Mouse (Mus musculus): Measurements from ENCODE around the gene Izumo1r. TPM values are rescaled to one million over a fixed set of nuclear protein-coding genes. Genes with fewer than 3 reads are reported as not detected.

The Izumo1r gene
- not detected in 2 replicates for polyA plus RNA-seq (2014; fragmentation: Nextera tagmentation; extraction: Ambion mirVana)

DNA sequence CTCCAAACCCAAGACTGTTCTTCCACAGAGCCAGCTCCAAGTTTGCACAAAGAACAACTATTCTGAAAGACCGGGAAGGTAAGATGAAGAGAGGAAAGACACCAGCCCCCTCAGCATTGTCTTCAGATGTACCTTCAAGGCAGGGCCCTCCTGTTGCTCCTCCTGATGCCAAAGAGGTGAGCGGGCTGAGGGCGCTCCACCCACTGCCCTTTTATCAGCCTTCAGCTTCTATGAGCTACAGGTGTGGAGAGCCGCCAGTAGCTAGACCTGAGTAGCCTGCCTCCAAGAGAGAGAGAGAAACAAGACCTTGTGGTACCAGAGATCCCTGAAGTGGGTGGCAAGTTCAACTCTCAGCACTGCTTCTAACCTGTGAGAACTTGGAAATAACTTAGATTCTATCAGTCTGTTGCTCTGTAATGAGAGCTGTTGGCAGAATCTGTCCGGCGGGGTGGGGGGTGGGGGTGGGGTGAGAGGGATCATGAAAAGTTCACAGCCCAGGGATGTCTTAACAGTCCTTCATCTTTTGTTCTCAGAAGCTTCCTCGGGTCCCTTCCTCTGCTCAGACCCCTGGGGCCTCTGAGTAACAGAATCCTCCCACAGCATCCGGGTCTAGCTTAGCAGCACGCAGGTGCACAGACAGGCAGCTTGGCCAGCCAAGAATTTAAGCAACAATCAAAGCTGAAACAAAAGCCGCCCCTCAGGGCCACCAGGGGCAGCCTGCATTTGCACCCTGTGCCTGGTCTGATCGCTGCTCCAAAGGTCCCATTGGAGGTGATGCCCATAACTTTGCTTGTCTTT, at the start of gene Izumo1r:
TSS of gene Izumo1r (minus strand) at position 369 of the 798 bp plus-strand sequence.
- Histone ChIP-seq H3K27me3 (ENCODE audit: control insufficient read depth, insufficient read depth, low read length) (no peaks in the 10 kb centered on the region), H3K27ac (replicated peaks; ENCODE audit: low read depth, low read length) (no peak within 1 kb of the TSS), H3K9ac (replicated peaks; ENCODE audit: low read length) (no peak within 1 kb of the TSS), H3K4me3 (replicated peaks; ENCODE audit: low read depth, low read length) (no peak within 1 kb of the TSS), H3K4me1 (ENCODE audit: control insufficient read depth, insufficient read depth, low read length) (peaks cover 7% of the 10 kb centered on the region; the same call in 1 of the 2 replicates), H3K36me3 (ENCODE audit: control insufficient read depth, insufficient read depth, low read length) (no peaks in the 10 kb centered on the region), H3K4me2 (ENCODE audit: low read length) (no peak within 1 kb of the TSS), H3K9me3 (ENCODE audit: control insufficient read depth, low read length) (no peaks in the 10 kb centered on the region)
- no peak for DNase-seq
- 39% methylated on average over 11 of the region's 11 CpGs for WGBS
- ATAC-seq (ENCODE audit: low FRiP score, low TSS enrichment): no peak; the same call in 1 of the 2 replicates

DNA sequence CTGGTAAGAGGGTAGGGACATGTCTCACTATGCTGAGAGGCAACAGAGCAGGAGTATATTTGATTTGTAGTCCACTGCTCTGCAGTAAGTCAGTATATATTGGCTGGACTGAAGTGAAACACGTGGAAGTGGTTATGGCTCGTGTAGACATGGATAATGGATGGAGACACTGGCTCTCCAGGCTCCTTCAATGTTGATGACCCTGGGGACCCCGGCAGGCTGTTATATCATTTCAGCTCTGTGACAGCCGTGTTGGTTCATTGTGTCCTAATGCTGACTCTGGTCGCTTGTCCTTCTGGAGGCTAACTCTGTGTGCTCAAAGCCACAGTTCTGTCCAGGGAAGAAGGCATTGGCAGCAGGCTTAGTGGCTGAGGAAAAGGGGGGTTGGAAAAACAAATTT, 47.3 kb upstream of the Izumo1r start:
- Histone ChIP-seq H3K9me3 (ENCODE audit: control insufficient read depth, low read length) (no peaks in the 10 kb centered on the region), H3K36me3 (ENCODE audit: control insufficient read depth, insufficient read depth, low read length) (no peaks in the 10 kb centered on the region), H3K4me1 (ENCODE audit: control insufficient read depth, insufficient read depth, low read length) (0 out of 2 replicates have a peak, but pooled peaks cover 4% of the 10 kb centered on the region), H3K4me3 (replicated peaks; ENCODE audit: low read depth, low read length) (no peak overlapping the region), H3K4me2 (ENCODE audit: low read length) (no peak overlapping the region), H3K27me3 (ENCODE audit: control insufficient read depth, insufficient read depth, low read length) (no peaks in the 10 kb centered on the region), H3K27ac (replicated peaks; ENCODE audit: low read depth, low read length) (no peak overlapping the region), H3K9ac (replicated peaks; ENCODE audit: low read length) (no peak overlapping the region)
- WGBS: 30% methylated on average over 5 of the region's 5 CpGs
- DNase-seq: no peak
- ATAC-seq (ENCODE audit: low FRiP score, low TSS enrichment): no peak

DNA sequence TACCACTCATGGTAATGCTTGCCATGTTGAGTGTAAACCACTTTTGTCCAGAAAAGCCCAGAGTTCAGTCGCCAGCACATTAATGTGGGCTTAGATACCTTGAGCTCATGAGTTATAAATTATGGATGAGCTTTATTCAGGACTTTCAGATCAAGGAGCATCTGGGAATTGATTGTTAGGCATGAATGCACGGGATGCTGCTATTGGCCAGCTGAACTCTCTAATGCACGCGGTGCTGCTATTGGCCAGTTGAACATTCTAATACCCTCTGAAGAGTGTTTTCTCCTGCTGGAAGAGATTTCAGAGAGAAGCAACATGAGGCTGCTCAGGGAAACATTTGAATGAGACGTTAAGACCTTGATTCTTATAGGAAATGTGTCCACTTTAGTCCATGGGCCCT, 45.1 kb upstream of the Izumo1r start:
- Histone ChIP-seq H3K4me2 (ENCODE audit: low read length) (no peak overlapping the region), H3K27ac (replicated peaks; ENCODE audit: low read depth, low read length) (no peak overlapping the region), H3K4me1 (ENCODE audit: control insufficient read depth, insufficient read depth, low read length) (0 out of 2 replicates have a peak, but pooled peaks cover 4% of the 10 kb centered on the region), H3K9me3 (ENCODE audit: control insufficient read depth, low read length) (no peaks in the 10 kb centered on the region), H3K36me3 (ENCODE audit: control insufficient read depth, insufficient read depth, low read length) (no peaks in the 10 kb centered on the region), H3K9ac (replicated peaks; ENCODE audit: low read length) (no peak overlapping the region), H3K27me3 (ENCODE audit: control insufficient read depth, insufficient read depth, low read length) (no peaks in the 10 kb centered on the region), H3K4me3 (replicated peaks; ENCODE audit: low read depth, low read length) (no peak overlapping the region)
- WGBS: 39% methylated on average over 5 of the region's 5 CpGs
- ATAC-seq (ENCODE audit: low FRiP score, low TSS enrichment) (peak; percentile 78; the same call in 1 of the 2 replicates), DNase-seq (peak; percentile 65)

DNA sequence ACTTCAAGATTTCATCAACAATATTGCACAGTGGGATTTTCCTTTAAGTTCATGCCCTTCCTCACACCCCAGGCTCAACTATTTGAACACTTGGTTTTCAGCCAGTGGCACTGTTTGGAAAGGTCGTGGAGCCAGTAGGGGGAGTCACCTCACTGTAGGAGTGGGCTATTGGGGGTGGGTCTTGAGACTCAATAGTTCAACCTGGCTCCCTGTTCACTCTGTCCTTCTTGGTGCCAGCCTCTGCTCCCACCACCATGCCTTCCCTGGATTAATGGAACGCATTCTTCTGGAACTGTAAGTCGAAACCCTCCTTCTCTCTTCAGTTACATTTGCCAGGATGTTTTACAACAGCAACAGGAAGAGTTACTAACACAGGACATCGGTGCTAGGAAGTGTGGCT, 42.9 kb upstream of the Izumo1r start:
- no peak overlapping the region for H3K27ac ChIP-seq (replicated peaks; ENCODE audit: low read depth, low read length)
- no peak for ATAC-seq (ENCODE audit: low FRiP score, low TSS enrichment)
- no peak for DNase-seq
- H3K9ac ChIP-seq (replicated peaks; ENCODE audit: low read length): no peak overlapping the region
- no peaks in the 10 kb centered on the region for H3K27me3 ChIP-seq (ENCODE audit: control insufficient read depth, insufficient read depth, low read length)
- 85% methylated on average over 4 of the region's 4 CpGs for WGBS
- 0 out of 2 replicates have a peak, but pooled peaks cover 4% of the 10 kb centered on the region for H3K4me1 ChIP-seq (ENCODE audit: control insufficient read depth, insufficient read depth, low read length)
- no peaks in the 10 kb centered on the region for H3K36me3 ChIP-seq (ENCODE audit: control insufficient read depth, insufficient read depth, low read length)
- H3K4me3 ChIP-seq (replicated peaks; ENCODE audit: low read depth, low read length): no peak overlapping the region
- no peak overlapping the region for H3K4me2 ChIP-seq (ENCODE audit: low read length)
- H3K9me3 ChIP-seq (ENCODE audit: control insufficient read depth, low read length): no peaks in the 10 kb centered on the region

DNA sequence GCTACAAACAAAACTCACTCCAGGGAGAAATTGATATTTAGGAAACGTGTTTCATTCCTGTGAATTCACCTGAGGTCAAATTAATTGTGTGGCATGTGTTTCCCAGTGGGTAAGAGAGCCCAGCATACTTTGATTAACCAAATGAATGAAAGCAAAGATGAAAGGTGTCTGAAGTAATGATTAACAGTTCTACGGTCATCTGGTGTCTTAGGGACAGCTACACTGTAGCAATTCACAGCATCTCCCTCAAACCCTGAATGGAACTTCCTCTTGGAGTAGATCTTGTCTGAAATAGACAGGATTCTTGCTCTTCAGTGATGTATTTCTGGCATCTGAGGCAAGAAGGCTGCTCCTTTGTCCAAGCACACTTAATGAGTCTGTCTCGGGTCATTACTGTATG, 42.2 kb upstream of the Izumo1r start:
- Histone ChIP-seq H3K4me1 (ENCODE audit: control insufficient read depth, insufficient read depth, low read length) (0 out of 2 replicates have a peak, but pooled peaks cover 4% of the 10 kb centered on the region), H3K4me3 (replicated peaks; ENCODE audit: low read depth, low read length) (no peak overlapping the region), H3K27ac (replicated peaks; ENCODE audit: low read depth, low read length) (no peak overlapping the region), H3K9ac (replicated peaks; ENCODE audit: low read length) (no peak overlapping the region), H3K9me3 (ENCODE audit: control insufficient read depth, low read length) (no peaks in the 10 kb centered on the region), H3K27me3 (ENCODE audit: control insufficient read depth, insufficient read depth, low read length) (no peaks in the 10 kb centered on the region), H3K4me2 (ENCODE audit: low read length) (no peak overlapping the region), H3K36me3 (ENCODE audit: control insufficient read depth, insufficient read depth, low read length) (no peaks in the 10 kb centered on the region)
- DNase-seq (no peak), ATAC-seq (ENCODE audit: low FRiP score, low TSS enrichment) (no peak)
- 67% methylated on average over 3 of the region's 3 CpGs for WGBS

DNA sequence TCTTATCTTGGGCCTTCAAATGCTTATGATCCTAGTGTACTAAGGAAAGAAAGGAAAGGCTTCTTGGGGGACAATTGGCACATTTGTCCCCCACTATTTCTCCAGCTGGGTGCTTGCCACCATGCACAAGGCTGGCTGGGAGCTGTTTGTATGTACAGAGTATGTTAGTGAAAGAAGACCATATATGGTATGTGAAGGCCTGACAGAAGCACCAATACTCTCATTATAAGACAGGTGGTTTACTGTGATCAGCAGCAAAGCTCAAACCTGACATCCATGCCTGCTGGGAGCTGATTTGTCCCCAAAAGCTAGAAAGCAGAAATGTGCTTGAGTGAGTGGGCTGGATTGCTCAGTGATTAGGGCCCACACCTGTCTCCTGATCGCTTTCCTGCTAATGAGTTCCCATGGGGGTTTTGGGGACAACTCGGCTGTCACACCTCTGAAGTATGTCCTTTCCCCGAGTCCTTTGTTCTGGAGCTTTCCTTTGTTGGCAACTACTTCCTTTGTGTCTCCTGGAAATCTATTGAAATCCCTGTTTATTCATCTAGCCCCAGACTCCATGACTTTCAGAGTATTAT, 38.5 kb upstream of the Izumo1r start:
- H3K9me3 ChIP-seq (ENCODE audit: control insufficient read depth, low read length): no peaks in the 10 kb centered on the region
- no peaks in the 10 kb centered on the region for H3K4me1 ChIP-seq (ENCODE audit: control insufficient read depth, insufficient read depth, low read length)
- H3K27me3 ChIP-seq (ENCODE audit: control insufficient read depth, insufficient read depth, low read length): no peaks in the 10 kb centered on the region
- H3K4me3 ChIP-seq (replicated peaks; ENCODE audit: low read depth, low read length): no peak overlapping the region
- ATAC-seq (ENCODE audit: low FRiP score, low TSS enrichment): peak; percentile 31; the same call in 1 of the 2 replicates
- no peak overlapping the region for H3K4me2 ChIP-seq (ENCODE audit: low read length)
- no peak overlapping the region for H3K27ac ChIP-seq (replicated peaks; ENCODE audit: low read depth, low read length)
- no peaks in the 10 kb centered on the region for H3K36me3 ChIP-seq (ENCODE audit: control insufficient read depth, insufficient read depth, low read length)
- peak; percentile 49 for DNase-seq
- H3K9ac ChIP-seq (replicated peaks; ENCODE audit: low read length): no peak overlapping the region
- 23% methylated on average over 3 of the region's 3 CpGs for WGBS

DNA sequence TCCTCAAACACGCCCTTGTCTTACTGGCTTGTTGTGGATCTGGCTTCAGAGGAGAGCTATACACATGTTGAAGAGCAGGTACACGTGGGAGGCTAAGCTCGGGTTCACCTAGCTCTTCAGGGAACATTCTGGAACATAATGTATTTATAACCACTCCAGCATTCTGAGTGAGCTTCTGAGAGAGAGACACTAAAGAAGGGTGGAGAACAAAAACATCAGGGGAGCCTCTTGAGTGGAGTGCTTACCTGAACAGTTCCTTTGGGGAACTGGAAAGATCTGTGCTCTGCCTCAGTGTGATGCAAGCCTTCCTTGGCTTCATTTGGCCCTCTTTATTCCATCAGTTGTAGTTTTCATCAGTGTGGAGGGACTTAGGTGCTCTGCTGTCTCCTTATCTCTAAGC, 35.9 kb upstream of the Izumo1r start:
- 84% methylated on average over 3 of the region's 3 CpGs for WGBS
- no peak overlapping the region for H3K27ac ChIP-seq (replicated peaks; ENCODE audit: low read depth, low read length)
- no peaks in the 10 kb centered on the region for H3K36me3 ChIP-seq (ENCODE audit: control insufficient read depth, insufficient read depth, low read length)
- H3K27me3 ChIP-seq (ENCODE audit: control insufficient read depth, insufficient read depth, low read length): no peaks in the 10 kb centered on the region
- no peak overlapping the region for H3K9ac ChIP-seq (replicated peaks; ENCODE audit: low read length)
- no peak for ATAC-seq (ENCODE audit: low FRiP score, low TSS enrichment)
- H3K9me3 ChIP-seq (ENCODE audit: control insufficient read depth, low read length): no peaks in the 10 kb centered on the region
- no peak overlapping the region for H3K4me3 ChIP-seq (replicated peaks; ENCODE audit: low read depth, low read length)
- H3K4me2 ChIP-seq (ENCODE audit: low read length): no peak overlapping the region
- H3K4me1 ChIP-seq (ENCODE audit: control insufficient read depth, insufficient read depth, low read length): no peaks in the 10 kb centered on the region
- no peak for DNase-seq

DNA sequence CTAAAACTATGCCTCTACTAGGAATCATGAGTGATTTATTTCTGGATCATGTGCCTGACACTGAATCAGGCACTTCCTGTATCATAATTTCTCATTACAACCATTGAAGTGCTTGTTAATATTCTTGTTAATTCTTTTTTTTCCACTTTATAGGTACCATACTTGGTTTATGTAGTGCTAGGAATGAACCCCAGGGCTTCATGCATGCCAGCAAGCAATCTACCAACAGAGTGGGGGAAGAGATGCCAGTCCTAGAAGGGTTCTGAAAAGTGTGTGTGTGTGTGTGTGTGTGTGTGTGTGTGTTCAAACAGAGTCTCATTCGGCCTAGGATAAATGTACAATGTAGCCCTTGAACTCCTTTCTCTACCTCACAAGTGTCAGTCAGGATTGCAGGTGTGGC, 33.6 kb upstream of the Izumo1r start:
- no peaks in the 10 kb centered on the region for H3K36me3 ChIP-seq (ENCODE audit: control insufficient read depth, insufficient read depth, low read length)
- DNase-seq (no peak), ATAC-seq (ENCODE audit: low FRiP score, low TSS enrichment) (no peak)
- H3K9me3 ChIP-seq (ENCODE audit: control insufficient read depth, low read length): no peaks in the 10 kb centered on the region
- no peak overlapping the region for H3K4me3 ChIP-seq (replicated peaks; ENCODE audit: low read depth, low read length)
- H3K9ac ChIP-seq (replicated peaks; ENCODE audit: low read length): no peak overlapping the region
- H3K27ac ChIP-seq (replicated peaks; ENCODE audit: low read depth, low read length): no peak overlapping the region
- no peak overlapping the region for H3K4me2 ChIP-seq (ENCODE audit: low read length)
- 83% methylated on average over 1 of the region's 1 CpGs for WGBS
- H3K4me1 ChIP-seq (ENCODE audit: control insufficient read depth, insufficient read depth, low read length): no peaks in the 10 kb centered on the region
- no peaks in the 10 kb centered on the region for H3K27me3 ChIP-seq (ENCODE audit: control insufficient read depth, insufficient read depth, low read length)

DNA sequence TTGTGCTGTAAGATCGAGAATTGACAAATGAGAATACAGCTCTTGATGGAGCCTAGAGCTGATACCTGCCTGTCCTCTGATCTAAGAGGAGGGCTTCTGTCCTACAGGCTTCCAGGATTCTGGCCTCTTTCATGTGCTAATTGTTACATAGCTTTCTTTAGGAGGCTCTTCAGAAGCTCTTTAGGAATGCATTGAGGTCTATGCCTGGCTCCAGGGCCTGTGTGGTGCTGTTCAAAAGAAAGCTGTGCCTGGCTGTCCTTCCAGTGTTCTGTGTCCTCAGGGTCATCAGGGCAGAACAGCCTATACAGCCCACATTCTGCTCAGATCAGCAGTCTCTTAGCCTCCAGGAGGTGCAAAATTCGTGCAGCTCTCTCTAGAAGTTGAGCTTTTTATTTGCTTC, 31.1 kb upstream of the Izumo1r start:
- WGBS: 34% methylated on average over 2 of the region's 2 CpGs
- no peak overlapping the region for H3K9ac ChIP-seq (replicated peaks; ENCODE audit: low read length)

More for the DNA sequence above, 31.1 kb upstream of the Izumo1r start:
- no peaks in the 10 kb centered on the region for H3K4me1 ChIP-seq (ENCODE audit: control insufficient read depth, insufficient read depth, low read length)
- H3K4me3 ChIP-seq (replicated peaks; ENCODE audit: low read depth, low read length): no peak overlapping the region
- H3K9me3 ChIP-seq (ENCODE audit: control insufficient read depth, low read length): no peaks in the 10 kb centered on the region
- H3K27me3 ChIP-seq (ENCODE audit: control insufficient read depth, insufficient read depth, low read length): no peaks in the 10 kb centered on the region
- no peaks in the 10 kb centered on the region for H3K36me3 ChIP-seq (ENCODE audit: control insufficient read depth, insufficient read depth, low read length)
- no peak overlapping the region for H3K4me2 ChIP-seq (ENCODE audit: low read length)
- ATAC-seq (ENCODE audit: low FRiP score, low TSS enrichment): no peak
- no peak overlapping the region for H3K27ac ChIP-seq (replicated peaks; ENCODE audit: low read depth, low read length)
- no peak for DNase-seq

Measured in midbrain, embryonic 14.5 days (tissue).